Mouse (Mus musculus) spleen, adult 2 months (tissue): Measurements from ENCODE around the gene Smim1. TPM values are rescaled to one million over a fixed set of nuclear protein-coding genes. Genes with fewer than 3 reads are reported as not detected.

ENCODE experiments used
- DNase-seq, 2 experiments: peaks; one replicate each; pipeline versions ENCODE4 v3.0.0 to v3.0.0-alpha.2; 2012 to 2021; ENCODE audit warnings: low spot score in 2 of 2, low read depth in 1 of 2
- H3K27ac ChIP-seq: fragments of 200-500 bp; 2 replicates; pipeline ENCODE4 v1.5.1; 2012; ENCODE audit warnings: low read length, inconsistent platforms; ENCODE audit not compliant: insufficient read depth
- H3K27me3 ChIP-seq: fragments of 200-500 bp; 2 replicates; pipeline ENCODE4 v1.6.1; 2012; ENCODE audit warnings: mild to moderate bottlenecking, moderate library complexity, low read length, inconsistent platforms; ENCODE audit not compliant: control insufficient read depth, insufficient read depth
- H3K36me3 ChIP-seq: fragments of 200-500 bp; 2 replicates; pipeline ENCODE4 v1.6.1; 2012; ENCODE audit warnings: mild to moderate bottlenecking, low read length, inconsistent platforms; ENCODE audit not compliant: control insufficient read depth, insufficient read depth
- H3K4me1 ChIP-seq: fragments of 200-500 bp; 2 replicates; pipeline ENCODE4 v1.6.1; 2011; ENCODE audit warnings: inconsistent platforms; ENCODE audit not compliant: control insufficient read depth, insufficient read depth, insufficient read length
- H3K4me3 ChIP-seq: fragments of 200-500 bp; 2 replicates; pipeline ENCODE4 v1.5.1; 2011; ENCODE audit warnings: mild to moderate bottlenecking, inconsistent platforms; ENCODE audit not compliant: insufficient read depth, insufficient read length; ENCODE audit errors: extremely low read depth
- CTCF ChIP-seq: fragments of 200-500 bp; IDR thresholded peaks from 2 replicates; pipeline ENCODE4 v1.5.1; 2011; ENCODE audit warnings: mild to moderate bottlenecking, inconsistent platforms; ENCODE audit not compliant: insufficient read depth, insufficient read length, insufficient replicate concordance; ENCODE audit errors: extremely low read depth
- POLR2A ChIP-seq: fragments of 200-500 bp; IDR thresholded peaks from 2 replicates; pipeline ENCODE4 v1.6.1; 2011; ENCODE audit warnings: low read depth, low read length, inconsistent platforms
- WGBS: fragments of 180-500 bp; shearing (Covaris S2); methylation state at CpG from one replicate; pipeline ENCODE4 v1.1.7; 2018; 5-methylcytosine and 5-hydroxymethylcytosine counted together
- polyA plus RNA-seq: library from polyadenylated mRNA; depleted of rRNA; stranded (reverse); fragments of >200 nt; gene quantifications from 2 replicates; pipeline ENCODE4 v1.2.3, GENCODE M21; 2012

Gene Smim1
- polyA plus RNA-seq, 1 experiment: 30.5 TPM

DNA sequence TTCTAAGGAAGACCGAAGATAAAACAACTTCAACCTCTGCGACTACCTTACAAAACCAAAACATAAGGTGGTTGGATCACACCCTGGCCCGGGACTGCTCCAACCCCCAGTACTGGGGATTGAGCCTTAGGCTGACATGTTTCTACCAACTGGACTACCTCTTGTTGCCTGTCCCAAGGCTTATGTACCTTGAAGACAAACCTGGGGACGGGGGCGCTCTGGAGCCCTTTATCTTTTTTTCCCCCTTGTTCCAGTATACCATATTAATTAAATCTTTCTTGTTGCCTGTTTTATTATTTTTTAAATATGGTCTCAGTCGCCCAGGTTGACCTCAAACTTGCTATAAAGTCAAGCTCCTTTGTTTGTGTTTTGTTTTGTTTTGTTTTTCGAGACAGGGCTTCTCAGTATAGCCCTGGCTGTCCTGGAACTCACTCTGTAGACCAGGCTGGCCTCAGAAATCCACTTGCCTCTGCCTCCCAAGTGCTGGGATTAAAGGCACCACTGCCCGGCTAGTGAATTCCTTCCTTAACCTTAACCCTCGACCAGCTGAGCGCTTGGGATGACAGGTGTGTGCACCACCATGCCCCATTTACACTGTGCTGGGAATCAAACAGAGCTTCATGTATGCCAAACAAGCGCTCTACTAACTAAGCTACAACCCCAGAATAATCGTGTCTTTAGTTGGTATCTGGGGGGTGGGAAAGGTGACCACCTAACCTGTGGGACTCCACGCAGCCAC lies 15.0 kb downstream of the Smim1 start:
- Histone ChIP-seq H3K27ac (peak overlapping the region; percentile 56), H3K4me1 (peaks cover 18% of the 10 kb centered on the region)

DNA sequence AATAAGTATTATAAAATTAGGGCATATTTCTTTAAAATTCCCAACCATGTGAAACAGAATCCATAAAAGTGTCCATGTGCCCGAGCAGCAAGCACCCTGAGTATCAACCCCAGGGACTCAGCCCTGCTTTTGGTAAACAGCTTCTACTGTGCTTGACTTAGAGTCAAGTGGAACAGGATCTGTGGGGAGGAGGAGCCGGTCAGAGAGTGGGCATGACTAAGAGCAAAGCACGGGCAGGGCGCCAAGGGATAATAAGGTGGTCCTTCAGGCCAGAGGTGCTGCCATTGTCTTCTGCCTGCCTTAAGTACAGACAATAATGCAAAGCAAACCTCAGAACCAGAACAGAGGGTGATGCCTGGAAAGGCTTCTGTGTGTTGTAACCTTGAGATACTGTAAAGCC lies 18.3 kb downstream of the Smim1 start:
- 77% methylated on average over 4 of the region's 4 CpGs for WGBS
- TF ChIP-seq CTCF: no peak
- no peak for TF ChIP-seq POLR2A
- peaks cover 8% of the 10 kb centered on the region for H3K4me1 ChIP-seq
- H3K4me3 ChIP-seq: no peak overlapping the region
- H3K27ac ChIP-seq: no peak overlapping the region
- H3K36me3 ChIP-seq: 0 out of 2 replicates have a peak, but pooled peaks cover 4% of the 10 kb centered on the region
- H3K27me3 ChIP-seq: no peaks in the 10 kb centered on the region; the same call in 1 of the 2 replicates
- DNase-seq: no peak

More for the DNA sequence above, 15.0 kb downstream of the Smim1 start:
- Histone ChIP-seq H3K4me3 (peak overlapping the region; percentile 93; the same call in 1 of the 2 replicates), H3K27me3 (no peaks in the 10 kb centered on the region; the same call in 1 of the 2 replicates), H3K36me3 (peaks cover 8% of the 10 kb centered on the region)
- 32% methylated on average over 13 of the region's 13 CpGs for WGBS
- DNase-seq: no peak
- TF ChIP-seq POLR2A (no peak), CTCF (no peak)

DNA sequence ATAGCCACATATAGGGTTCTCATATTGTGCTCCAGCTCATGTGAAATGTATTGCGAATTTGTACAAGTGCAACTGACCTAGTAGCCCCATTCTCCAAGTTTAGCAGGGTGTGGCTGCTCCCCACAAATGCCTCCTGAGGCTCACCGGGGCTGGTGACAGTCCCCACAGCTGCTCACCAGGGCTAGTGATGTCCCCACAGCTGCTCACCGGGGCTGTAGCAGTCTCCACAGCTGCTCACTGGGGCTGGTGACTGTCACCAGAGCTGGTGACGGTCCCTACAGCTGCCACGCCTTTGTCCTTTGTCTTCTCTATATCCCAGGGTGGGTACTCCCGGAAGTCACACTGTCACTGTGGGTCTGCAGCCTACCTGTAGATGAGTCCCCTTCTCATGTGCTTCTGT lies 19.8 kb downstream of the Smim1 start:
- Histone ChIP-seq H3K36me3 (0 out of 2 replicates have a peak, but pooled peaks cover 4% of the 10 kb centered on the region), H3K27me3 (no peaks in the 10 kb centered on the region), H3K4me3 (no peak overlapping the region), H3K27ac (no peak overlapping the region), H3K4me1 (no peaks in the 10 kb centered on the region)
- no peak for DNase-seq
- no peak for TF ChIP-seq POLR2A
- no peak for TF ChIP-seq CTCF
- 94% methylated on average over 6 of the region's 6 CpGs for WGBS

DNA sequence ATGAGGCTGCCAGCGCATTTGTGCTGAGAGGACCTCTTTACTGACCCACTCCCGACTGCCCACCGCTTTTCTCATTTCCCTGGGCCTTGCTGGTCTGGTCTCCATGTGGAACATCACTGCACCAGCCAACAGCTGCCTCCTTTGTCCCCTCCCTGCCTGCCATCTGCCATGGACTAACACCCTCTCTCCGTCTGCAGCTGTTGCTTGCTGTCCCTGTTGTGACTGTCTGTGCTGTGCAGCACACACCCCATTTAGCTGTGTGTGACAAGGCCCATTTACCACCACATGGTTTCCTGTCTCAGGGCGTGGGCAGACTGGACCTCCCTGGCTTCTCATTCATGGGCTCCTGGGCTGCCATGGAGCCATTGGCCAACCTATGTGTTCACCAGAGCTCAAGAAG lies 20.5 kb downstream of the Smim1 start:
- no peak for DNase-seq
- Histone ChIP-seq H3K27ac (no peak overlapping the region), H3K27me3 (no peaks in the 10 kb centered on the region), H3K4me3 (no peak overlapping the region), H3K4me1 (no peaks in the 10 kb centered on the region), H3K36me3 (0 out of 2 replicates have a peak, but pooled peaks cover 4% of the 10 kb centered on the region)
- TF ChIP-seq CTCF: no peak
- TF ChIP-seq POLR2A: no peak
- WGBS: 91% methylated on average over 5 of the region's 5 CpGs

DNA sequence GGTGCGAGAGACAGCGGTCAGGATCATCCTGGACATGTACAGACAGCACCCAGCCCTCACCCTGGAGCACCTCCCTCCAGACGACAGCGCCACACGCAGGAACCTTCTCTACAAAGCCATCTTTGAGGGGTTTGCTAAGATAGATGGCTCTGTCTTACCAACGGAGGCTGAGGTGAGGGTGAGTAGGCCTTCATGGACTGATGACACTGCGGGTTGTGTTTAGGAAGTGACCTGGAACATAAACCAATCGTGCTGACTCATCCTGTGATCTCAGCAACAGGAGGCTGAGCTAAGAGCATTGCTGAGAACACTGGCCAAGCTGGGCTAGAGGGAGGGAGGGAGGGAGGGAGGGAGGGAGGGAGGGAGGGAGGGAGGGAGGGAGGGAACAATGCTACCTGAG lies 32.5 kb downstream of the Smim1 start:
- TF ChIP-seq POLR2A (no peak), CTCF (no peak)
- Histone ChIP-seq H3K4me1 (no peaks in the 10 kb centered on the region), H3K27me3 (no peaks in the 10 kb centered on the region), H3K36me3 (peaks cover 40% of the 10 kb centered on the region), H3K4me3 (no peak overlapping the region), H3K27ac (no peak overlapping the region)
- no peak for DNase-seq
- 87% methylated on average over 8 of the region's 8 CpGs for WGBS

DNA sequence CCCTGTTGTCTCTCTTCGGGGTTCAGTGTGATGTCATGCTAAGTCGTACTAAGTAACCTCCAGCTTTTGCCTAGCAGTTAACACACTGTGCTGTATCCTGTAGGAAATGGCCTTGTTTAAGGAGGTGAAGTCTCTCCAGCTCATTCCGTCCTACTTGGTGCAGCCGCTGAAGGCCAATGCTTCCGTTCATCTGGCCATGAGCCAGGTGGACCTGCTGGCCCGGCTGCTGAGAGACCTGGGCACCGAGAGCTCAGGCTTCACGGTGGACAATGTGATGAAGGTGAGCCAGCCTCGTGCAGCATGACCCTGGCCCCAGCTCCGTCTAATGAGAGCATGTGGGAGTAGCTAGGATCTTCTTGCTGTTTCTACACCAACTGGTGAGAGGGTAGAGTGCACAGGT lies 33.3 kb downstream of the Smim1 start:
- Histone ChIP-seq H3K36me3 (peaks cover 43% of the 10 kb centered on the region), H3K4me1 (no peaks in the 10 kb centered on the region), H3K4me3 (no peak overlapping the region), H3K27ac (no peak overlapping the region), H3K27me3 (no peaks in the 10 kb centered on the region)
- WGBS: 86% methylated on average over 10 of the region's 10 CpGs
- DNase-seq: no peak
- TF ChIP-seq CTCF (no peak), POLR2A (no peak)

DNA sequence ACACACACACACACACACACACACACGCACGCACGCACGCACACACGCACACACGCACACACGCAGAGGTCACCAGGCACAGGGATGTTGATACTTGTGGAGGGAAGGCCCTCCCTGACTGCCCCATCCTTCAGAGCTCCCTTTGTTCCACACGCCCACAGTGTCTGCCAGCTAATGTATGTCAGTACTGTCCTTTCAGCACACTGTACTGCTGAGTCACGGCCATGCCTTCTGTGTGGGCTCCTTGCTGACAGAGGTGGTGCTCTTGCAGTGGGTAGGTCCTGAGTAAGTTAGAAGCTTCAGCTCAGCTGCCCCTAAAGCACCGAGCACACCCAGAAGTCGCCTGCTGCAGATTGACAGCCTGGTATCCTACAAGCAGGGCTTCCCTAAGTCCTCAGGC lies 45.6 kb downstream of the Smim1 start:
- TF ChIP-seq CTCF: no peak
- no peak for TF ChIP-seq POLR2A
- Histone ChIP-seq H3K36me3 (peaks cover 25% of the 10 kb centered on the region), H3K27me3 (no peaks in the 10 kb centered on the region), H3K27ac (no peak overlapping the region), H3K4me1 (peaks cover 6% of the 10 kb centered on the region; the same call in 1 of the 2 replicates), H3K4me3 (no peak overlapping the region)
- WGBS: 95% methylated on average over 11 of the region's 11 CpGs
- no peak for DNase-seq

DNA sequence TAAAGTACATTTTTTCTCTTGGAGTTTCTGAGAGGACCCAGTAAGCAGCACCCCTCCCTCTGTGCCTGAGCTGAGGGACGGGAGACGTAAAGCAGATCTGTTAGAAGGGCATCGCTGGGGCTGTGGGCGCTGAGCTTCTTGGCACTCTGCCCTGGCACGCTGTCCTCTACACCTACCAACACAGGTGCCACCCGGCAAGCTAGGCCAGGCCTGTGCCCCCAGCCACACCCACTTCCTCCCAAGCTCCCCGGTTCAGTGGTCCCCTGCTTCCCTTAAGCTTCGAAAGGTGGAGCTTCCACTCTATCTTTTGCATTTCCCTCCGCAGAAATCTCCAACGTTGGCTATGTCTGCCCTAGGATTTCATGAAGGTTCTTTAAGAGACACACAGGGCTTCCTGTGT lies 46.8 kb downstream of the Smim1 start:
- peak in 1 of 2 experiments; percentile 60 for DNase-seq
- WGBS: 28% methylated on average over 10 of the region's 10 CpGs
- no peak overlapping the region for H3K4me3 ChIP-seq

More for the DNA sequence above, 46.8 kb downstream of the Smim1 start:
- no peaks in the 10 kb centered on the region for H3K27me3 ChIP-seq
- H3K27ac ChIP-seq: 0 out of 2 replicates have a peak overlapping the region, but pooled peaks have one; percentile 4
- H3K36me3 ChIP-seq: peaks cover 15% of the 10 kb centered on the region
- TF ChIP-seq POLR2A: no peak
- TF ChIP-seq CTCF: no peak
- H3K4me1 ChIP-seq: peaks cover 6% of the 10 kb centered on the region; the same call in 1 of the 2 replicates
